Mouse (Mus musculus): ENCODE results near the gene Zfp58. TPM values are rescaled to one million over a fixed set of nuclear protein-coding genes. Genes with fewer than 3 reads are reported as not detected.

Zfp58 gene
- 7.8 and 8.0 TPM in 2 replicates for polyA plus RNA-seq (2015; fragmentation: Nextera tagmentation; extraction: Ambion mirVana)

GRCm38 (mm10) chr13:67500084-67500719 is at the start of gene Zfp58:
Gene Zfp58 (minus strand): TSS chr13:67500555.
- Histone ChIP-seq H3K9me3 (replicated peaks) (no peaks in the 10 kb centered on the region), H3K27ac (peak within 1 kb of the TSS; percentile 35), H3K4me3 (peak within 1 kb of the TSS; percentile 75), H3K27me3 (no peaks in the 10 kb centered on the region), H3K9ac (peak within 1 kb of the TSS; percentile 63), H3K4me1 (replicated peaks) (peaks cover 8% of the 10 kb centered on the region), H3K36me3 (peaks cover 7% of the 10 kb centered on the region), H3K4me2 (peak within 1 kb of the TSS; percentile 71)
- ATAC-seq (replicated peaks; ENCODE audit: insufficient number of reproducible peaks, insufficient read depth, low FRiP score, low read depth): peak; percentile 91
- under 1% methylated on average over 22 of the region's 22 CpGs for WGBS

DNA sequence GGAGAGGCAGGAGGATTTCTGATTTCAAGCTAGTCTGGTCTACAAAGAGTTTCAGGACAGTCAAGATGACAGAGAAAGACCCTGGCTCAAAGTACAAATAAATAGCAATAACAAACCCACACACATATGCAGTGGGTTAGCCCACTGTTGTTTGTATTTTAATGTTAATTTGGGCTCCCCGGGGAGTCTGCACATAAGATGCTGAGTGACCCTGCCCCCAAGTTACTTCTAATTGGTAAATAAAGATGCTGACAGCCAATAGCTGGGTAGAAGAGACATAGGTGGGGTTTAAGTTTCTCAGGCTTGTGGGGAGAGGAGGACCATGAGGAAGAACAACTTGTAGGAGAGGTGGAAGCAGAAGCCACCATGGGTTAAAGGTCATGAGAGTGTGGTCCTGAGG is 45.6 kb upstream of the Zfp58 start:
- Histone ChIP-seq H3K9ac (no peak overlapping the region), H3K9me3 (replicated peaks) (no peaks in the 10 kb centered on the region), H3K4me3 (no peak overlapping the region), H3K4me2 (no peak overlapping the region), H3K4me1 (replicated peaks) (no peaks in the 10 kb centered on the region), H3K36me3 (peaks cover 43% of the 10 kb centered on the region), H3K27me3 (no peaks in the 10 kb centered on the region), H3K27ac (no peak overlapping the region)
- ATAC-seq (replicated peaks; ENCODE audit: insufficient number of reproducible peaks, insufficient read depth, low FRiP score, low read depth): no peak
- WGBS: 82% methylated on average over 1 of the region's 1 CpGs

- no peak for ATAC-seq (replicated peaks; ENCODE audit: insufficient number of reproducible peaks, insufficient read depth, low FRiP score, low read depth)
- Histone ChIP-seq H3K36me3 (no peaks in the 10 kb centered on the region), H3K4me3 (no peak overlapping the region), H3K4me2 (no peak overlapping the region), H3K4me1 (replicated peaks) (peaks cover 15% of the 10 kb centered on the region), H3K27me3 (no peaks in the 10 kb centered on the region), H3K9me3 (replicated peaks) (no peaks in the 10 kb centered on the region), H3K27ac (no peak overlapping the region), H3K9ac (no peak overlapping the region)
- WGBS: 70% methylated on average over 3 of the region's 3 CpGs
Observed at GRCm38 (mm10) chr13:67527049-67527730, 26.8 kb upstream of the Zfp58 start.

- H3K9ac ChIP-seq: peak within 1 kb of the TSS; percentile 76
- peak within 1 kb of the TSS; percentile 73 for H3K27ac ChIP-seq
- ATAC-seq (replicated peaks; ENCODE audit: insufficient number of reproducible peaks, insufficient read depth, low FRiP score, low read depth): peak; percentile 97
- no peaks in the 10 kb centered on the region; the same call in 1 of the 2 replicates for H3K36me3 ChIP-seq
- H3K4me3 ChIP-seq: peak within 1 kb of the TSS; percentile 87
- no peaks in the 10 kb centered on the region for H3K27me3 ChIP-seq
- peak within 1 kb of the TSS; percentile 84 for H3K4me2 ChIP-seq
- peaks cover 15% of the 10 kb centered on the region for H3K4me1 ChIP-seq (replicated peaks)
- H3K9me3 ChIP-seq (replicated peaks): no peaks in the 10 kb centered on the region
- under 1% methylated on average over 27 of the region's 27 CpGs for WGBS
Observed at GRCm38 (mm10) chr13:67525753-67526410, 25.5 kb upstream of the Zfp58 start, which contains the start of the genes Gm26965 and Zfp87. Gene Gm26965 (minus strand): TSS chr13:67526151. Gene Zfp87 (minus strand): TSS chr13:67526177.

- Histone ChIP-seq H3K9ac (no peak overlapping the region), H3K27me3 (no peaks in the 10 kb centered on the region), H3K9me3 (replicated peaks) (no peaks in the 10 kb centered on the region), H3K4me2 (peak overlapping the region; percentile 71; the same call in 1 of the 2 replicates), H3K4me3 (peak overlapping the region; percentile 75; the same call in 1 of the 2 replicates), H3K4me1 (replicated peaks) (peaks cover 8% of the 10 kb centered on the region), H3K36me3 (peaks cover 2% of the 10 kb centered on the region; the same call in 1 of the 2 replicates), H3K27ac (no peak overlapping the region)
- 75% methylated on average over 1 of the region's 1 CpGs for WGBS
- ATAC-seq (replicated peaks; ENCODE audit: insufficient number of reproducible peaks, insufficient read depth, low FRiP score, low read depth): no peak
Observed at GRCm38 (mm10) chr13:67500908-67501307, 553 bp upstream of the Zfp58 start.

- peaks cover 9% of the 10 kb centered on the region for H3K9me3 ChIP-seq (replicated peaks)
- 89% methylated on average over 1 of the region's 1 CpGs for WGBS
- peaks cover 8% of the 10 kb centered on the region for H3K4me1 ChIP-seq (replicated peaks)
- no peaks in the 10 kb centered on the region for H3K27me3 ChIP-seq
- ATAC-seq (replicated peaks; ENCODE audit: insufficient number of reproducible peaks, insufficient read depth, low FRiP score, low read depth): no peak
- no peak overlapping the region for H3K4me2 ChIP-seq
- H3K4me3 ChIP-seq: no peak overlapping the region
- H3K9ac ChIP-seq: no peak overlapping the region
- H3K36me3 ChIP-seq: peaks cover 51% of the 10 kb centered on the region
- H3K27ac ChIP-seq: no peak overlapping the region
Observed at GRCm38 (mm10) chr13:67495631-67496030, 4.7 kb downstream of the Zfp58 start.

DNA sequence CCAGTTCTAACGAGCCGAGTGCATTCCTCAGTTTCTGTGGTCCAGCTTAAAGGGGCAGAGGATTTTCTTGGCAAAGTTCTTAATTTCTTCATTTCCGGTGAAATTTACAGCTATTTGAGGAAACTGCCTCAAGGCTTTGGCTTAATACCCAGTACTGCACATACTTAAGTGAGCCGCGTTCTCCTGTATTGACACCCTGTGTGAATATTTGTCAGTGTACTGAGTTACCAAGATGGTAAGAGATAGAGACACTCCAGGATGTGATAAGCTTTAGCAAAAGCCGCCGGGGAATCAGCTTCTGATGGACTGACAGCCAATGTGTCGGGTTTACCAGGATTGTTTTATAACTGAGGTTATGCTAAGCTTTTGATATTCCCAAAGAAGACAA is 15.9 kb downstream of the Zfp58 start:
- peak overlapping the region; percentile 75 for H3K4me3 ChIP-seq
- ATAC-seq (replicated peaks; ENCODE audit: insufficient number of reproducible peaks, insufficient read depth, low FRiP score, low read depth): peak; percentile 24; the same call in 1 of the 2 replicates
- no peaks in the 10 kb centered on the region for H3K27me3 ChIP-seq
- H3K9me3 ChIP-seq (replicated peaks): no peaks in the 10 kb centered on the region
- H3K4me1 ChIP-seq (replicated peaks): peaks cover 8% of the 10 kb centered on the region; the same call in 1 of the 2 replicates
- H3K4me2 ChIP-seq: peak overlapping the region; percentile 67
- peak overlapping the region; percentile 65 for H3K9ac ChIP-seq
- WGBS: 22% methylated on average over 8 of the region's 8 CpGs
- H3K27ac ChIP-seq: peak overlapping the region; percentile 71; the same call in 1 of the 2 replicates
- peaks cover 6% of the 10 kb centered on the region; the same call in 1 of the 2 replicates for H3K36me3 ChIP-seq

DNA sequence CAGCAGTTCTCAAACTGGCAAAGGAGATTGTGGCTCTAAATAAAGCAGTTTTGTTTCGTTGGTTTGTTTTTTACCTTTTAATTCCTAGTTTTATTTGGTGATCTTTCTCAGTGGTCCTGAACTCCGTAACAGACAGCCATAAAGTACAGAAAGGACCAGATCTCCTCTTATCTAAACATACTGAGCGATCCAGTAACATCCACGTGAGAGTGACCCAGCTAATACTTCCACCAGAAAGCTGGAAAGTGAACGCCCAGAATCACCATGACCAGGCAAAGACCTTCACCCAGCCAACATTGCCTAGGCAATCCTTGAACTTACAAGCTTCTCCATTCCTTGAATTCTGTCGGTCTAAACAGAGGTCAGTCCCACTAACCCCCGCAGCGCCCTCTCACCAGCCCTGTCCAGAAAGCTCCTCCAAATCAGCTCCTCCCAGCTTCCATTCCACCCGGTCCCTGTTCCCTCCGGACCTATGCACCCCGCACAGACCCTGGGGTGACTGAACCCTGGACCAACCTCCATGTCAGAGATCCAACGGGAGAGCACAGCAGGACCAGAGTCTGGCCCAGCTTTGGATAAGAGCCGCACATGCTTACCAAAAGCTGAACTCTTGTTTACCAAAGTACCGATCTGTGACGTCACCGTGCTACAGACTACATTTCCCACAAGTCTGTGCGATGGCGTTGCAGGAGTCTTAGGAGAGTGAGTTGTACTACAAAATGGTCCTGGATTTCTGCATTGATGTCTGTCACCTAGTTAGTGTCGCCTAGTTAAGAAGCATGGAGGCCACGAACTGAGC is 16.5 kb downstream of the Zfp58 start, which contains the start of gene Zfp874b:
Gene Zfp874b (minus strand): TSS at position 634 of the 799 bp plus-strand sequence.
- Histone ChIP-seq H3K27me3 (no peaks in the 10 kb centered on the region), H3K36me3 (0 out of 2 replicates have a peak, but pooled peaks cover 2% of the 10 kb centered on the region), H3K9ac (peak within 1 kb of the TSS; percentile 65), H3K4me2 (peak within 1 kb of the TSS; percentile 67), H3K4me3 (peak within 1 kb of the TSS; percentile 75), H3K4me1 (replicated peaks) (peaks cover 8% of the 10 kb centered on the region; the same call in 1 of the 2 replicates), H3K27ac (peak within 1 kb of the TSS; percentile 71), H3K9me3 (replicated peaks) (no peaks in the 10 kb centered on the region)
- peak; percentile 90 for ATAC-seq (replicated peaks; ENCODE audit: insufficient number of reproducible peaks, insufficient read depth, low FRiP score, low read depth)
- WGBS: 3% methylated on average over 20 of the region's 20 CpGs

GRCm38 (mm10) chr13:67481528-67481927 is 18.8 kb downstream of the Zfp58 start:
- ATAC-seq (replicated peaks; ENCODE audit: insufficient number of reproducible peaks, insufficient read depth, low FRiP score, low read depth): no peak
- Histone ChIP-seq H3K9me3 (replicated peaks) (no peaks in the 10 kb centered on the region), H3K27ac (no peak overlapping the region), H3K4me3 (no peak overlapping the region), H3K9ac (no peak overlapping the region), H3K4me1 (replicated peaks) (peaks cover 8% of the 10 kb centered on the region; the same call in 1 of the 2 replicates), H3K36me3 (peaks cover 3% of the 10 kb centered on the region; the same call in 1 of the 2 replicates), H3K27me3 (no peaks in the 10 kb centered on the region), H3K4me2 (no peak overlapping the region)
- WGBS: 57% methylated on average over 4 of the region's 4 CpGs

DNA sequence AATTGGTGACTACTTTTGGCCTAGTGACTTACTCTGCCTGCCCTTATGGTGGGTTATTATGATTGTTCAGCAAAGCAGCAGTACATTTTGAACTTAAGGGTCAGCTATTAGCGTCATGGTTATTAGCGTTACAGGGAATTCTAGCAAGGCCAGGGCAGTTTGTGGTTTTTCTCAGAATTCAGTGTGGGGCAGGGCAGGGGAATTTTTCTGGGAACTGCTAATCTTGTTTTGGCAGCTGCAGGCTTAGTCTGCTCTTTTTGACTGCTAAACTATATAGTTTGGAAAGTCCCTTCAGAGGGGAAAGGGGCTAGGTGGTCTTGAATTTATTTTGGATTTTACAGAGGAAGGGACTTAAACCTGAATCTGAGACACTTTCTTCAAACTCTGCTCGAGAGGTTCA is 31.1 kb downstream of the Zfp58 start:
- no peak for ATAC-seq (replicated peaks; ENCODE audit: insufficient number of reproducible peaks, insufficient read depth, low FRiP score, low read depth)
- Histone ChIP-seq H3K27me3 (no peaks in the 10 kb centered on the region), H3K27ac (no peak overlapping the region), H3K9ac (no peak overlapping the region), H3K9me3 (replicated peaks) (no peaks in the 10 kb centered on the region), H3K36me3 (peaks cover 32% of the 10 kb centered on the region), H3K4me1 (replicated peaks) (no peaks in the 10 kb centered on the region), H3K4me3 (no peak overlapping the region), H3K4me2 (no peak overlapping the region)
- WGBS: 89% methylated on average over 3 of the region's 3 CpGs

All from heart, embryonic 15.5 days (tissue).